Mouse (Mus musculus) NIH3T3 (cell line): Measurements from ENCODE around the gene Bmpr1b.
A peak's percentile ranks its signal among the peaks of the same experiment; 100 is the strongest.
"Not testable (repeated sequence)": the region's sequence is repeated elsewhere in the genome, so short reads cannot be mapped to it uniquely, and the experiment has no call there.

Experiments used
- DNase-seq: peaks from one replicate; pipeline ENCODE4 v3.0.0-alpha.2; 2012; ENCODE audit warnings: low read depth

The Bmpr1b gene

DNA sequence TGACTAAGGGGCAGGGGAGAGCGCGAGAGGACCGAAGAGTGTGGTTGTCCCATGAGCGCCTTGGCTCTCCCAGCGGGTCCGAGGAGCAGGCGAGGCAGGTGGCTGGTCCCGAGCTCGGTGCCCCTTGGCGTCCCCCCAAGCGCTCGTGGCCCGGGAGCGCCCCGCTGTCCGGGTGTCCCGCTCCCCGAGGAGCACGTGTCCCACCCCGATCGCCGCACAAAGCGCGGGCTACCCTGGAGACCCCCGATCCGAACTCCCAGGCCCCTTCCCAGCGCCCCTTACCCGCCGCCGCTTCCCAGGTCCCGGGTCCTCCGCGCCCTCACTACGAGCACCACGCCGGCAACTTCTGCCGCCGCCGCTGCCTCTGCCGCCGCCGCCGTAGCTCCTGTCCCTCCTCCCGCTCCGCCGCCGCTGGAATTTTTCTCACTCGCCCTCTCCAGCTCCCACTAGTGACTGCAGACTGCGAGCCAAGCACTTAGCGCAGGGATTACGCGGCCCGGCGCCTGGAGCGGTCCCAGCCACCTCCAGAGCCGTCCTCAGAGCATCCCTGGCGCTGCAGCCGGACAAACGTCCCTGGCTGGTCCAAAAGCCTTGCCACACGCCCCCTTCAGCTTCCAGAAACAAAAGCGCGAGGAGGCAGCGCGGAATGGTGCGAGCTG lies at the start of gene Bmpr1b:
TSS of gene Bmpr1b (minus strand) at position 563 of the 659 bp plus-strand sequence.
- DNase-seq = no peak

DNA sequence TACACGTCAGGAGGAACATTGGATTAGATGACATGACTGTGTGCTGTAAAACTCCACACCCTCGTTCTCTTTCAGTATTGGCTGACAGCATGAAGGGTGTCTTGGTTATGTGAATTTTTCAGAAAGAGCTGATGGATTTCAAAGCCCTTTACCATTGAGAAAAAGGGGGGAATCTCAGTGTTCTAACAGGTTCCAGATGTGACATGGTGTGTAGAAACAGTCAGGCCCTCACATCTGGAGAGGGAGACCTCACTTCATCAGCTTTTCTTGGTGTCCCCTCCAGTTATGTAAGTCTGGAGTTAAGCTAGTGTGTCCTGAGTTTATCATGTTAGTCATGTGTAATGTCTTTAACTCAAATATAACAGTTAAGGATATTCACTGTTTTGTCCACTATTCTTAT lies 43.6 kb upstream of the Bmpr1b start:
- no peak for DNase-seq

DNA sequence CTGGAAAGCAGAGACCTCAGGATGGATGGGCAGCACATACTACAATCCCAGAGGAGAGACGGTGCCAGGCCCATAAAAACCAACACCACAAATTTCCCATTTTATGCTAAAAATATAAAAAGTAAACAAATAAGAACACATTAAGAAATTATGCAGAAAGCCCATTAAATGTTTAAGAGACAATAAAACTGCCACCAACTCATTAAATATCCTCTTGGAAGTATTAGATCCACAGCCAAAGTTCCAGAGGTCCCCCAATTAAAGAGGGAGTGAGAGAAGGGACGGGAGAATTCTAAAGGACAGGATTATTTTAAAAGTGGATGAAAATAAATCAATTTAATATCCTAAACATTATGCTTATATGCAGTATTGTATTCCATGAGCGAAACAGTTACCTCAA lies 43.0 kb upstream of the Bmpr1b start:
- DNase-seq = no peak

DNA sequence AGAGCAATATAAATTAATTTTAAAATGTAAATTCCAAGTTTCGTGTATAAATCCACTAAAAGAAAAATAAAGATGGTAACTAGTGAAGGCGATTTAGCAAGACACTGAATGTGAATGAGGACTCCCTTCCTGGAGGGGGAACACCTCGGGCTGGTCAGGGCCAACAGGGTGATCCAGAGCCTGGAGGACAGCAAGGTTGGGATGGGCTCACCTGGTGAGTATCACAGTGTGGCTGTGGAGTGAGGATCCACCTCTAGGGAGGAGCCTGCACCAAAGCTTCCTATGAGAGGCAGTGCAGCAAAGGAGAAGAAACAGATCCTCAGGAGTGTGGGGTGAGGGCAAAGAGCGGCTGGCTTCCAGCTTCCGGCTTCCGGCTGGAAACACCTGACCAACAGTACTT lies 40.8 kb upstream of the Bmpr1b start:
- no peak for DNase-seq

DNA sequence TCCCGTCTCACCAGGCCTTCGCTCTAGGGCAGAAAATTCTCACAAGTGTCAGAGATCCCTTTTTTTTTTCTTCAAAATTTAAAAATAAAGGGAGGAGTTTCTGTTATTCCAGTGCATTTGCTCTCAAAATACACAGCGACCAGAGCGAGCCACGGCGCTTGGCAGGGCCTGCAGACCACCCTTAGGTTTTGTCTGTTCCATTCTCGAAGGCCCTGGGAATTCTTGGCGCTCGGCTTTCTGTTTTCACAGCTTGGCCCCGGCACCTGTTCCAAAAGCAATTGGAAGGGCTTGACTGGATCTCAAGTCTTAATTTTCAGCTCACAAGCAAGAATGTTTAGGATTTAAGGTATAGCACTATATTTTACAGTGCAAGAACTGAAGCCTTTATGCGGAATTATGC lies 39.8 kb upstream of the Bmpr1b start:
- DNase-seq = no peak

DNA sequence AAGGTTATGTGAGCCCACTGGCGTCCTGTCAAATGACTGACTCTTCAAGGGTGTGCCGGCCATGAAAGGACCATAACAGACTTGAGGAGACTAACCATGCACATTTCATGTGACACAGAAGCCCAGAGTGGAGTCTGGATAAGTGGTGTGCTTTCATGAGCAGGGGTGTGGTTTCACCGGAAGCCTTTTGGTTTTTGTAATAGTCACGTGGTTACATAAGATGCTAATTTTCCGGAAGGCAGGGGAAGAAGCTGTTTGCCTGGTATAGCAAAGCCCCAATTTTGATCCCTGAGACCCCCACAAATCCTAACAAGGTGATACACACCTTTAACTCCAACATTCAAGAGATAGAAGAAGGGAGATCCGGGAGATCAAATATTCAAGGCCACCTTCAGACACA lies 38.3 kb upstream of the Bmpr1b start:
- peak; percentile 8 for DNase-seq

DNA sequence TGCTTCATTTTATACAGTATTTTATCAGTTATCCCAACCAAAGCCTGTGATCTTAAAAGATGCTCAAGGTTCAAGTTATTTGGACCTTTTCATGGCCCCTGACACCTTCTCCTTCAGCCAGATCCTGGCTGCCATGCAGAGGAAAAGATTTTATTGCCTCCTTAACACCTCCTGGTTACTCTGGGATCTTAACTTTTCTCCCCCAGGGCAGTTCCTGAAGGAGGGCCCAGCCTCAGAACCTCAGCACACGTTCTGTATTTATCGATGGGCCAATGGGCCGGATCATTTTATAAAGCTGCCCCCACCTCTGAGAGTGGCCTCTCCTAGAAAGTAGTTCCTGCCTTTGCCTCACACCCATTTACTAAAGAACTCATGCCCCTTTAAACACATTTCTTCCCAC lies 37.1 kb upstream of the Bmpr1b start:
- DNase-seq = no peak

GRCm38 (mm10) chr3:142196142-142196541 lies 26.9 kb upstream of the Bmpr1b start:
- peak; percentile 6 for DNase-seq

DNA sequence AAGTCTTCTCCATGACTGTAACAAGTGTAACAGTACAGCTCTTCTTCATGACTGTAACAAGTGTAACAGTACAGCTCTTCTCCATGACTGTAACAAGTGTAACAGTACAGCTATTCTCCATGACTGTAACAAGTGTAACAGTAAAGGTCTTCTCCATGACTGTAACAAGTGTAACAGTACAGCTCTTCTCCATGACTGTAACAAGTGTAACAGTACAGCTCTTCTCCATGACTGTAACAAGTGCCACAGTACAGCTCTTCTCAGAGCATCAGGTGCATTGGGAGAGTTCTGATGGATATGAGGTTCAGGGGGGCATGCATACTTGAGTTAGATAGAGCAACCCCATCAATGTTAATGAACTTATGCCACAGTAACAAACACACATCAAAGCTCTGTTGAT lies 22.4 kb upstream of the Bmpr1b start:
- not testable (repeated sequence) for DNase-seq

DNA sequence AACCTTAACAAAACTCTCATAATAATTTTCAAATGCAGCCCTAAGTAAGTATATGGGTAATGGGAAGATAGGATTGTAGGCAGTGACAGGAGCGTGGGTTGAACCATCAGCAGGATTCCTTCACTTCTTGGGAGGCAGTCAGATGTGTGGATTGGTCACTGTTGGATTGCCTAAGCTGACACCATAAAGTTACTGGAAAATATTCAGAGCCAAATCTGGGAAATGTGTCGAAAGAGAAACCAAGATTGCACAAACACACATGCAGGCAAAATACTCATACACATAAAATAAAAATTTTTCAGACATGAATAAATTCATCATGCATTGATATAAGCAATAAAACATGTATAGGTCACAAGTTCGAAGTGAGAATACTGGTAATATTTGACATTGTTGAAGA lies 17.3 kb upstream of the Bmpr1b start:
- peak; percentile 61 for DNase-seq

GRCm38 (mm10) chr3:142173996-142174395 lies 4.8 kb upstream of the Bmpr1b start:
- no peak for DNase-seq

DNA sequence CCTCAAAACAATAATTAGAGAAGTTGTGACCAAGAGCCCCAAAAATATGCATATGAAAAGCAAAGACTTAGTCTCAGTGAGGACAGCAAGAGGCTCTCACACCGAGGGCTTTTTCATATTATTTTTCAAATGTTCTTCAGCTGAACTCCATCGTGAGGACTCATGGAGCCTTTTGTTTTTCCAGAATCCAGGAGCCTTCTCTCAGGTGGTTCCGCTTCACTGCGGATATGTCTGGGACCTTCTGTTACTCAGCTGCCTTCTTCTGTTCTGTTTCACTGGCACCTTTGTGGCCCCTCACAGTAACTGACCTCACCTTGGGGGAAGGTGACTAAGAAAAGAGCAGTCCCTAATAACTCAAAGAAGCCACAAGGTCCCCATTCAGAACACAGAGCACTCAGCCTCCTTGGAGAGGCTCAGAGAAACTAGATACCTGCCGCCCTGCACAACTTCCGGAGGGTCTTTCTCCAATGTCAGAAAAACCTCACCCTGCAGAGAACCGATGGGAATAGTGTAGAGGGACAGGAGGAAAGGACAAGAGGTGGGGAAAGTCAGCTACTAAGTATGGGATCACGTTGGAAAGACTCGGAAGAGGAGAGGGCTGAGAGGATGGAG lies 868 bp downstream of the Bmpr1b start:
- DNase-seq = no peak

DNA sequence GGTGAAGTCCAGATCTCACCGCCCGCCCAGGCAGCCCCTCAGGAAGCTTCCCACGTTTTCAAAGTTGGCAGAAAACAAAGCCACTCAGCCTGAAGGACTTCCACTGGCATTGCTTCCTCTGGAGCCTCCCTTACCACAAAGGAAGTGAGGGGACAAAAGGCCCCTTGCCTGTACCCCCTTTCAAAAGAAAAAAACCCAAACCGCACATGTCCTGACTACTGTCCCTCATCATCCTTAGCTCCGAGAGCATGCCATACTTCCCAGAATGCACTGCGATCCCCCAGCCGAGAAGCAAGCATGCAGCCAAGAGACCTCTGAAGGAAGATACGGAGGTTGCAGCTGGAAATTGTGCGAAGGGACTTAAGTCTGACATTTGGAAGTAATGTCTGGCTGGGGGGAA lies 4.2 kb downstream of the Bmpr1b start:
- DNase-seq = no peak

- DNase-seq = no peak
Observed at GRCm38 (mm10) chr3:142163896-142164295, 5.3 kb downstream of the Bmpr1b start.

- DNase-seq = no peak
Observed at GRCm38 (mm10) chr3:142161405-142161804, 7.8 kb downstream of the Bmpr1b start.

DNA sequence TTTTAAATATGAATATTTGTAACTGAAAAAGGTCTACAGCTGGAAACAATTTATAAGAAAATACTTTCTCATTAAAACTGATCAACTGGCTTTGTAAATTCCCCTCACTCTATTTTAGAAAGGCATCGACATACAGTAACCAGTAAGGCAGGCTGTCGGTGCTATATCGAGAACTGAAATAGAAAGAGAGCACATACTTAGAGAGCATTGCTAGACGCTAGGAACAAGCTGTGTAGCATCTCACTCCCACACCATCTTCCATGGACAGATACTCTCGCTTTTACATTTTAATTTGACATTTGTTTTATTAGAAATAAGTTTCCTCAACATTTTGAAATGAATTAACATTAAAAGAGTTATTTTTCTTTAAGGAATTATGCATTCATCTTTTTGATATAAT lies 17.2 kb downstream of the Bmpr1b start:
- DNase-seq = no peak

DNA sequence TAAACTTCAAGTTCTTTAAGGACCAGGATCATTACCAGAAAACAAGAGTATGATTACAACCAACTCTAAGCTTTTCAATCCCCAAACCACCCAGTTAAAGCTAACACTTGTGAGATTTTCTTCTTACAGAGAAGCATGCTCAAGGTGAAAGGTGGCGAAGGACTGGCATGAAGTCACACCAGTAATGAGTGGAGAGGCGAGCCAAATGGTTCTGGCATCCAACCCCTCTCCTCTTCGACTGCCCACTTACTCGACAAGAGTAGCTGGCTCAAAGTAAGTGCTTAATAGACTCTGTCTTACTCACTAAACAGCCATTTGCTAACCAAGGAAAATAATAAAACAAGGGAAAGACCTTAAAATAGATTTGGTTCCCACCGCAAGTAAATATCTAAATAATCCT lies 30.4 kb downstream of the Bmpr1b start:
- DNase-seq = no peak

GRCm38 (mm10) chr3:142126379-142126778 lies 42.8 kb downstream of the Bmpr1b start:
- no peak for DNase-seq

GRCm38 (mm10) chr3:142125556-142125955 lies 43.7 kb downstream of the Bmpr1b start:
- DNase-seq = no peak

- no peak for DNase-seq
Observed at GRCm38 (mm10) chr3:142124255-142124654, 45.0 kb downstream of the Bmpr1b start.

DNA sequence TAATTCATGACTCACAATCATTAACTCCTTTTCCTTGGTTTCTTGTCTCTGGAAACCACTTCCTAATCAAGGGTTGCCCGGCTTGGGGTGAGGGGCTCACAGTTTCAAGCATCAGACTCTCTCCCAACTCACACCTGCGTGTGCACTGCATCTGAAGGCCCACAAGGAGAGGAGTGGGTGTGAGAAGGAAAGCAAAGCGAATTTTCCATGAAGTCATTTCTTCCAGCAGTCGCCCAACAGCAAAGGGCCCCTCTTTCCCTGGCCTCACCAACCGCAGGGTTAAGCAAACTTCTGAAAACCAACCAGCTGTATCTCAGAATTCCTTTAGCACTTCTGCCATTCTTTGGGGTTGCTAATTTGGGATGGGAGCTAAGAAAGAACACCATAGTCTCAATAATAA lies 46.8 kb downstream of the Bmpr1b start:
- DNase-seq = no peak

GRCm38 (mm10) chr3:142120795-142121194 lies 48.4 kb downstream of the Bmpr1b start:
- DNase-seq = no peak

GRCm38 (mm10) chr3:142114762-142115316 lies 54.4 kb downstream of the Bmpr1b start:
- no peak for DNase-seq

DNA sequence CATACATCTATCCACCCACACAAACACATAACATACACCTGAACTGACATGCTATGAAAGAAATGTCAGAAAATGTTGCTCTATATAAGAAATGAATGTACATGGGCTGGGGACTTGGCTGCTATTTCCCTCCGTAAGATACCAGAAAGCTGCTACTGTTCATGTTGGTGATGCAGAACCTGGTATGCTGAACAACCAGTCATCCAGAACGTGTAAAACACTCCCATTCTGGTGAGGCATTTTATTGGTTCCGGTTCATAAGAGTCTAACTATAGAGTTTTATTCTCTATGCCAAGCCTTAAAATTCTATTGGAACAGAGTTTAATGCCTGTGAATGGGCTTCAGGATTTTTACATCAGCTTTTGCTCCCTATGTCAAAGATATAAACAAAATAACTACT lies 55.0 kb downstream of the Bmpr1b start:
- no peak for DNase-seq
